Mouse (Mus musculus) hindbrain, embryonic 13.5 days (tissue): Measurements from ENCODE around the gene Vmn1r229. TPM values are rescaled to one million over a fixed set of nuclear protein-coding genes. Genes with fewer than 3 reads are reported as not detected.

ENCODE experiments used
- ATAC-seq: fragments of 200-750 bp; cut with Nextera tagmentation; 2 replicates; pipeline ENCODE4 v1.8.0; 2017; ENCODE audit warnings: moderate TSS enrichment; ENCODE audit not compliant: low FRiP score
- H3K27ac ChIP-seq: fragments of 300-500 bp; sonication (generic); 2 replicates; pipeline ENCODE4 v1.5.1; 2015; ENCODE audit warnings: inconsistent platforms, mild to moderate bottlenecking, moderate library complexity
- H3K27me3 ChIP-seq: fragments of 300-500 bp; sonication (generic); 2 replicates; pipeline ENCODE4 v1.6.1; 2015; ENCODE audit warnings: mild to moderate bottlenecking, inconsistent platforms
- H3K36me3 ChIP-seq: fragments of 300-500 bp; sonication (generic); 2 replicates; pipeline ENCODE4 v1.6.1; 2015; ENCODE audit warnings: mild to moderate bottlenecking, inconsistent platforms
- H3K4me1 ChIP-seq: fragments of 300-500 bp; sonication (generic); replicated peaks from 2 replicates; pipeline ENCODE4 v1.6.1; 2015; ENCODE audit warnings: inconsistent platforms
- H3K4me2 ChIP-seq: fragments of 300-500 bp; sonication (generic); 2 replicates; pipeline ENCODE4 v1.6.1; 2015; ENCODE audit warnings: inconsistent platforms, mild to moderate bottlenecking, moderate library complexity
- H3K4me3 ChIP-seq: fragments of 300-500 bp; sonication (generic); 2 replicates; pipeline ENCODE4 v1.5.1; 2015; ENCODE audit warnings: mild to moderate bottlenecking, inconsistent platforms
- H3K9ac ChIP-seq: fragments of 300-500 bp; sonication (generic); 2 replicates; pipeline ENCODE4 v1.6.1; 2015; ENCODE audit warnings: mild to moderate bottlenecking, inconsistent platforms
- H3K9me3 ChIP-seq: fragments of 300-500 bp; sonication (generic); 2 replicates; pipeline ENCODE4 v1.6.1; 2016; ENCODE audit warnings: inconsistent platforms
- WGBS: fragments of 180-500 bp; shearing (Covaris S2); methylation state at CpG from one replicate; pipeline ENCODE4 v1.1.7; 2015; 5-methylcytosine and 5-hydroxymethylcytosine counted together
- polyA plus RNA-seq: library from polyadenylated mRNA; unstranded; fragments of >200 nt; fragmentation: Nextera tagmentation; extraction: Ambion mirVana; gene quantifications from 2 replicates; pipeline ENCODE4 v1.2.1, GENCODE M21; 2015

Vmn1r229 gene
- polyA plus RNA-seq = 0.03 TPM in 1 of 2 replicates, not detected in the other

DNA sequence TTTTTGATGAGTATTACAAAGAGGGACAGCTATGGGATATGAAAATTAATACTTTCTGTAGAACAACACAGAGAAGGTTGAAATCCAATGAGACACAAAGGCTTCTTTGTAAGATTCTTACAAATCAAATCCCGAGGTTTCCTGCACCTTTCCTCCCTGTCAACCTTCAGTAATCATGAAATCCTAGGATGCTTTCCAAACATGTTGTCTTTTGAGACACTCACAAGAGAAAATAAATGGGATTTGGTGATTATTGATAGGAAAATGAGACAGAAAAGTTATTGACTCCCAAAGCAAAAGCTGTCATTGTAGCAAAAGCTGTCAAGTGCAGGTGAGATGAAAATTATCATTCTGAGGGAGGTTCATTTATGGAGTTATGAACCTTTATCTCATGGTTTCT lies at the start of gene Vmn1r229:
Gene Vmn1r229, plus strand, starts transcription at position 301 of the 400 bp plus-strand sequence.
- ATAC-seq = no peak
- 59% methylated on average over 1 of the region's 1 CpGs for WGBS
- no peak within 1 kb of the TSS for H3K27ac ChIP-seq
- H3K9ac ChIP-seq = no peak within 1 kb of the TSS
- H3K4me2 ChIP-seq = no peak within 1 kb of the TSS
- no peaks in the 10 kb centered on the region for H3K4me1 ChIP-seq
- H3K4me3 ChIP-seq = no peak within 1 kb of the TSS
- H3K27me3 ChIP-seq = no peaks in the 10 kb centered on the region
- peaks cover 4% of the 10 kb centered on the region; the same call in 1 of the 2 replicates for H3K9me3 ChIP-seq
- no peaks in the 10 kb centered on the region for H3K36me3 ChIP-seq

- ATAC-seq = no peak
Measured at GRCm38 (mm10) chr17:20786057-20786456, 25.3 kb upstream of the Vmn1r229 start, which contains the start of gene Vmn1r228. Gene Vmn1r228 (minus strand): TSS chr17:20786157.

DNA sequence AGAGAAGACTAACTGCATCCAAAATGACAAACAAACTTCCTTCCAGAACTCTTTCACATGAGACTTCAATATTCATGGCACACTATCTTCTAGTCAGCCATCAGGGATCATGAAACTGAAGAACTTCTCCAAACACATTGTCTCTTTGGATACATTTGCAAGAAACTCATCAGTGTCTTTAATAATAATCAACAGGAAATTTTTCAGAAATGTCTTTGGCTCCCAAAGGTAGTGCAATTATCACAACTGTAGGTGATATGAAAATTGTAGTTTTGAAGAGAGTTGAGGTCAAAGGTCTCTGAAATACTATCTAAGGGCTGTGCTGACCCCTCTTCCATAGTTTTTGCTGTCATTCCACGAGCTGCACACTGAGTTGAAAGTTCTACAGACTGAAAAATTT lies 28.8 kb downstream of the Vmn1r229 start, which contains the start of gene Vmn1r230:
Gene Vmn1r230, plus strand, starts transcription at position 301 of the 400 bp plus-strand sequence.
- no peak within 1 kb of the TSS for H3K9ac ChIP-seq
- no peak within 1 kb of the TSS for H3K4me2 ChIP-seq
- H3K36me3 ChIP-seq = no peaks in the 10 kb centered on the region
- 0 out of 2 replicates have a peak, but pooled peaks cover 13% of the 10 kb centered on the region for H3K9me3 ChIP-seq
- no peak for ATAC-seq
- 15% methylated on average over 1 of the region's 1 CpGs for WGBS
- no peak within 1 kb of the TSS for H3K4me3 ChIP-seq
- H3K27me3 ChIP-seq = no peaks in the 10 kb centered on the region
- no peaks in the 10 kb centered on the region for H3K4me1 ChIP-seq
- no peak within 1 kb of the TSS for H3K27ac ChIP-seq

More at GRCm38 (mm10) chr17:20786057-20786456, 25.3 kb upstream of the Vmn1r229 start, which contains the start of gene Vmn1r228:
- Histone ChIP-seq H3K4me1 (no peaks in the 10 kb centered on the region), H3K9me3 (peaks cover 24% of the 10 kb centered on the region), H3K9ac (no peak within 1 kb of the TSS), H3K27me3 (no peaks in the 10 kb centered on the region), H3K27ac (no peak within 1 kb of the TSS), H3K36me3 (no peaks in the 10 kb centered on the region), H3K4me3 (no peak within 1 kb of the TSS), H3K4me2 (no peak within 1 kb of the TSS)

Other genes starting within 250 kb of the Vmn1r229 start
- gene Vmn2r109, start 246.8 kb upstream of the Vmn1r229 start, polyA plus RNA-seq = not detected in 2 replicates
- gene Vmn2r110, start 215.1 kb upstream of the Vmn1r229 start, polyA plus RNA-seq = 0.01 TPM in 1 of 2 replicates, not detected in the other
- gene Fpr-rs3, start 186.7 kb upstream of the Vmn1r229 start, polyA plus RNA-seq = not detected in 2 replicates
- not detected in 2 replicates for gene Vmn1r226, start 128.7 kb upstream of the Vmn1r229 start, polyA plus RNA-seq
- gene Vmn1r227, start 81.7 kb upstream of the Vmn1r229 start, polyA plus RNA-seq = not detected in 2 replicates
- not detected in 2 replicates for gene Vmn1r228, start 25.4 kb upstream of the Vmn1r229 start, polyA plus RNA-seq
- gene Vmn1r230, start 28.9 kb downstream of the Vmn1r229 start, polyA plus RNA-seq = not detected in 2 replicates
- gene Vmn1r231, start 93.5 kb downstream of the Vmn1r229 start, polyA plus RNA-seq = not detected in 2 replicates
- gene Vmn1r232, start 108.2 kb downstream of the Vmn1r229 start, polyA plus RNA-seq = not detected in 2 replicates
- 657 and 690 TPM in 2 replicates for gene Ppp2r1a, start 133.8 kb downstream of the Vmn1r229 start, polyA plus RNA-seq
- not detected in 2 replicates for gene Vmn1r233, start 184.9 kb downstream of the Vmn1r229 start, polyA plus RNA-seq
- gene Zfp160, start 197.3 kb downstream of the Vmn1r229 start, polyA plus RNA-seq = 18.5 and 18.8 TPM in 2 replicates